Mouse (Mus musculus) cortical plate, adult 2 months (tissue): Measurements from ENCODE around the gene Tmprss11a.

Experiments used
- CTCF ChIP-seq: fragments of 200-500 bp; IDR thresholded peaks from 2 replicates; pipeline ENCODE4 v1.5.1; 2011; ENCODE audit warnings: mild to moderate bottlenecking, control low read depth, low read length; ENCODE audit not compliant: insufficient read depth; ENCODE audit errors: extremely low read depth
- POLR2A ChIP-seq: fragments of 200-500 bp; IDR thresholded peaks from 2 replicates; pipeline ENCODE4 v1.6.1; 2011; ENCODE audit warnings: mild to moderate bottlenecking, low read length, control low read depth; ENCODE audit not compliant: insufficient read depth; ENCODE audit errors: extremely low read depth

DNA sequence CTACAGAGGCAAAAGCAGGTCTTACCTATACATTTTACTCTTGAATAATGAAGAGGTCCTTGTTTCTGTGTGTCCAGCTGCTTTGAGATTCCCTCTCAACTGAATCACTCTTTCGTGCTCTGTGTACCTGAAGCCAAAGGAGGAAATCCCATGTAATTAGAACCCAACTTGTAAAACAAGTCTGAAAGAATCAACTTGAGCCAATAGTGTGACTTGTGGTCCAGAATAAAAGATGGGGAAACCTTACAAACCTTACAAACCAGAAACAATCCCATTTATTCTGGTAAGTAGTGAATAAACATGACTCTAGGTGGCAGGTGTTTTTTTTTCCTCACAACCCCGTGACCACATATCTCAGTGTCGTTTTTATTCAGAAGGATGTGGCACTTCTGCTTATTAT, 95.5 kb downstream of the Tmprss11a start, which contains the start of gene Tmprss11d:
- TF ChIP-seq POLR2A: no peak
- no peak for TF ChIP-seq CTCF
